Mouse (Mus musculus): ENCODE measurements around the gene Agxt.

The Agxt gene

GRCm38 (mm10) chr1:93150907-93151661, 16.0 kb downstream of the Agxt start:
- DNase-seq (ENCODE audit: low read depth, low spot score), result no peak

- DNase-seq (ENCODE audit: low read depth, low spot score), result no peak
These were observed 22.5 kb downstream of the Agxt start for GRCm38 (mm10) chr1:93157566-93157965.

- DNase-seq (ENCODE audit: low read depth, low spot score), result no peak
These were observed 23.9 kb downstream of the Agxt start for GRCm38 (mm10) chr1:93158916-93159315.

- DNase-seq (ENCODE audit: low read depth, low spot score), result no peak
These were observed 24.8 kb downstream of the Agxt start for GRCm38 (mm10) chr1:93159566-93160500.

GRCm38 (mm10) chr1:93160501-93161133, 25.6 kb downstream of the Agxt start, which contains the start of gene 2310007B03Rik:
Gene 2310007B03Rik, minus strand, starts transcription at chr1:93160948.
- no peak for DNase-seq (ENCODE audit: low read depth, low spot score)

GRCm38 (mm10) chr1:93161350-93161749, 26.3 kb downstream of the Agxt start:
- DNase-seq (ENCODE audit: low read depth, low spot score), result no peak

GRCm38 (mm10) chr1:93161921-93162320, 26.9 kb downstream of the Agxt start:
- no peak for DNase-seq (ENCODE audit: low read depth, low spot score)

- no peak for DNase-seq (ENCODE audit: low read depth, low spot score)
These were observed 27.5 kb downstream of the Agxt start for GRCm38 (mm10) chr1:93162588-93162987.

GRCm38 (mm10) chr1:93165447-93165846, 30.4 kb downstream of the Agxt start:
- no peak for DNase-seq (ENCODE audit: low read depth, low spot score)

- DNase-seq (ENCODE audit: low read depth, low spot score), result no peak
These were observed 31.5 kb downstream of the Agxt start for GRCm38 (mm10) chr1:93166346-93167079.

- no peak for DNase-seq (ENCODE audit: low read depth, low spot score)
These were observed 33.3 kb downstream of the Agxt start, which contains the start of gene Crocc2 for GRCm38 (mm10) chr1:93168295-93168775. Gene Crocc2, plus strand, starts transcription at chr1:93168725.

GRCm38 (mm10) chr1:93173665-93174064, 38.6 kb downstream of the Agxt start:
- no peak for DNase-seq (ENCODE audit: low read depth, low spot score)

GRCm38 (mm10) chr1:93174399-93174798, 39.4 kb downstream of the Agxt start:
- peak; percentile 57 for DNase-seq (ENCODE audit: low read depth, low spot score)

GRCm38 (mm10) chr1:93175849-93176248, 40.8 kb downstream of the Agxt start:
- no peak for DNase-seq (ENCODE audit: low read depth, low spot score)

GRCm38 (mm10) chr1:93176525-93177332, 41.7 kb downstream of the Agxt start:
- DNase-seq (ENCODE audit: low read depth, low spot score), result no peak

- no peak for DNase-seq (ENCODE audit: low read depth, low spot score)
These were observed 47.2 kb downstream of the Agxt start for GRCm38 (mm10) chr1:93182281-93182680.

- no peak for DNase-seq (ENCODE audit: low read depth, low spot score)
These were observed 49.2 kb downstream of the Agxt start for GRCm38 (mm10) chr1:93184071-93184828.

GRCm38 (mm10) chr1:93190726-93191305, 55.8 kb downstream of the Agxt start:
- DNase-seq (ENCODE audit: low read depth, low spot score), result no peak

GRCm38 (mm10) chr1:93194961-93195360, 59.9 kb downstream of the Agxt start:
- DNase-seq (ENCODE audit: low read depth, low spot score), result no peak

Measured in CD4-positive helper T cell, adult 2 months (primary cell).